ENCODE assay signal across 8 mouse cellular contexts in genomic region chr14:20673735-20674063, GRCm38 (mm10). TPM values are rescaled to one million over a fixed set of nuclear protein-coding genes. Genes with fewer than 3 reads are reported as not detected.
DNase-seq lines count a peak whose midpoint lies in the region; ATAC-seq and TF ChIP-seq lines count a peak whose summit lies in the region.

No protein-coding gene starts in this region.

- H3K4me2 ChIP-seq in lung, embryonic 15.5 days: peak overlapping the region; percentile 75
- peak overlapping the region; percentile 88 for H3K4me2 ChIP-seq in stomach, embryonic 16.5 days (ENCODE audit: low read depth, low read length)

- DNase-seq in adrenal gland, adult 18-20 months (ENCODE audit: low spot score in 2 of 2): peak; percentile 31 to 36
- no peak for DNase-seq in adrenal gland, postnatal 14 days
- no peak for DNase-seq in lung, adult 18-20 months
- DNase-seq in forebrain, embryonic 10.5 days (ENCODE audit: extremely low spot score, low spot score): no peak
- DNase-seq in kidney, adult 2 months: peak; percentile 92

- H3K27me3 ChIP-seq in lung, embryonic 15.5 days: peaks cover 5% of the 10 kb centered on the region; the same call in 1 of the 2 replicates
- H3K27me3 ChIP-seq in forebrain, embryonic 10.5 days (ENCODE audit: poor library complexity, severe bottlenecking): 0 out of 2 replicates have a peak, but pooled peaks cover 6% of the 10 kb centered on the region
- no peaks in the 10 kb centered on the region for H3K27me3 ChIP-seq in kidney, adult 2 months (replicated peaks; ENCODE audit: control insufficient read depth, insufficient read depth, low read length)
- H3K27me3 ChIP-seq in stomach, embryonic 16.5 days (ENCODE audit: control insufficient read depth, insufficient read depth, low read length): no peaks in the 10 kb centered on the region

- ATAC-seq in lung, embryonic 15.5 days (ENCODE audit: borderline replicate concordance, extremely low read depth, low FRiP score, low TSS enrichment): peak; percentile 58; the same call in 1 of the 2 replicates
- ATAC-seq in stomach, embryonic 16.5 days (ENCODE audit: insufficient read depth, low FRiP score): peak; percentile 61; the same call in 1 of the 2 replicates

- peak overlapping the region; percentile 98 for H3K27ac ChIP-seq in lung, embryonic 15.5 days
- H3K27ac ChIP-seq in forebrain, embryonic 10.5 days: peak overlapping the region; percentile 90
- H3K27ac ChIP-seq in kidney, adult 2 months (ENCODE audit: insufficient read depth, low read depth, low read length): peak overlapping the region; percentile 89
- H3K27ac ChIP-seq in macrophage: peak overlapping the region; percentile 92
- H3K27ac ChIP-seq in stomach, embryonic 16.5 days (ENCODE audit: low read length): peak overlapping the region; percentile 98

- no peaks in the 10 kb centered on the region for H3K9me3 ChIP-seq in lung, embryonic 15.5 days
- no peaks in the 10 kb centered on the region for H3K9me3 ChIP-seq in forebrain, embryonic 10.5 days
- H3K9me3 ChIP-seq in stomach, embryonic 16.5 days (replicated peaks; ENCODE audit: control insufficient read depth, low read length): no peaks in the 10 kb centered on the region

- TF ChIP-seq CTCF in kidney, adult 2 months (conservative IDR thresholded peaks at IDR 0.05; ENCODE audit: insufficient read depth, insufficient read length, low read depth, low read length): no peak

- WGBS in lung, embryonic 15.5 days: 7% methylated on average over 13 of the region's 13 CpGs
- WGBS in forebrain, embryonic 10.5 days: 11% methylated on average over 13 of the region's 13 CpGs
- 5% methylated on average over 13 of the region's 13 CpGs for WGBS in kidney, adult 2 months
- WGBS in macrophage (ENCODE audit: missing documents): 10% methylated on average over 13 of the region's 13 CpGs
- 7% methylated on average over 13 of the region's 13 CpGs for WGBS in stomach, embryonic 16.5 days

- peak overlapping the region; percentile 81 for H3K4me3 ChIP-seq in lung, embryonic 15.5 days
- peak overlapping the region; percentile 86 for H3K4me3 ChIP-seq in forebrain, embryonic 10.5 days
- peak overlapping the region; percentile 61 for H3K4me3 ChIP-seq in kidney, adult 2 months (ENCODE audit: insufficient read depth, low read depth, low read length)
- H3K4me3 ChIP-seq in macrophage (ENCODE audit: inconsistent target): peak overlapping the region; percentile 100
- peak overlapping the region; percentile 97 for H3K4me3 ChIP-seq in stomach, embryonic 16.5 days (replicated peaks; ENCODE audit: low read length)

- TF ChIP-seq POLR2A in kidney, adult 2 months (IDR thresholded peaks at IDR 0.05; ENCODE audit: low read depth, low read length): no peak

- H3K4me1 ChIP-seq in lung, embryonic 15.5 days: peaks cover 14% of the 10 kb centered on the region
- H3K4me1 ChIP-seq in forebrain, embryonic 10.5 days: peaks cover 18% of the 10 kb centered on the region
- peaks cover 10% of the 10 kb centered on the region; the same call in 1 of the 2 replicates for H3K4me1 ChIP-seq in kidney, adult 2 months (ENCODE audit: control insufficient read depth, insufficient read depth, low read length)
- H3K4me1 ChIP-seq in stomach, embryonic 16.5 days (ENCODE audit: control insufficient read depth, insufficient read depth, low read length): peaks cover 13% of the 10 kb centered on the region

- peak overlapping the region; percentile 33 for H3K9ac ChIP-seq in lung, embryonic 15.5 days
- peak overlapping the region; percentile 63 for H3K9ac ChIP-seq in stomach, embryonic 16.5 days (ENCODE audit: low read length)

- peaks cover 29% of the 10 kb centered on the region for H3K36me3 ChIP-seq in lung, embryonic 15.5 days
- H3K36me3 ChIP-seq in forebrain, embryonic 10.5 days (replicated peaks): peaks cover 33% of the 10 kb centered on the region
- peaks cover 2% of the 10 kb centered on the region; the same call in 1 of the 2 replicates for H3K36me3 ChIP-seq in kidney, adult 2 months (ENCODE audit: control insufficient read depth, insufficient read depth, low read length)
- peaks cover 26% of the 10 kb centered on the region; the same call in 1 of the 2 replicates for H3K36me3 ChIP-seq in macrophage (ENCODE audit: inconsistent target)
- H3K36me3 ChIP-seq in stomach, embryonic 16.5 days (ENCODE audit: control insufficient read depth, insufficient read depth, low read length): peaks cover 16% of the 10 kb centered on the region

- H3K79me2 ChIP-seq in macrophage (ENCODE audit: inconsistent target): peaks cover 45% of the 10 kb centered on the region

RNA-seq across cellular contexts. Expression of gene Sec24c, which starts 0.4 kb away (rescaled TPM):
- total RNA-seq in adrenal gland, adult 18-20 months (2021): 100 to 1,000 TPM; 120 to 132 TPM
- total RNA-seq in adrenal gland, postnatal 14 days (2021): 137 and 149 TPM in 2 replicates
- 88.2 and 92.8 TPM in 2 replicates for polyA plus RNA-seq in lung, embryonic 15.5 days (2015; fragmentation: Nextera tagmentation; extraction: Ambion mirVana)
- 101 and 105 TPM in 2 replicates for polyA plus RNA-seq in forebrain, embryonic 10.5 days (2016; fragmentation: Nextera tagmentation; extraction: Ambion mirVana)
- polyA plus RNA-seq in kidney, adult 2 months (2012; rRNA removed): 133 and 153 TPM in 2 replicates
- total RNA-seq in macrophage (2018; cell fraction: chromatin; rRNA removed): 100 to 1,000 TPM; 142 to 235 (median 175) TPM
- total RNA-seq in macrophage (2018; cell fraction: cytosol; rRNA removed): 10 to 100 TPM; 51.1 to 71.1 (median 61.4) TPM
- 100 to 1,000 TPM in 10 of 26 experiments, 10 to 100 TPM in 16; 76.3 to 122 (median 96.9) TPM for total RNA-seq in macrophage (2018; cell fraction: nucleus; rRNA removed)
- polyA plus RNA-seq in macrophage (2018): 43.0 to 56.3 TPM (median 51.3 TPM) in 3 replicates
- 90.5 and 110 TPM in 2 replicates for polyA plus RNA-seq in stomach, embryonic 16.5 days (2015; fragmentation: Nextera tagmentation; extraction: Ambion mirVana)

RNA-seq across cellular contexts. Expression of gene Synpo2l, which starts 5.5 kb away (rescaled TPM):
- under 1 TPM; 0.20 to 0.67 TPM for total RNA-seq in adrenal gland, adult 18-20 months (2021)
- total RNA-seq in adrenal gland, postnatal 14 days (2021): 0.19 and 0.71 TPM in 2 replicates
- 3.8 and 5.8 TPM in 2 replicates for polyA plus RNA-seq in lung, embryonic 15.5 days (2015; fragmentation: Nextera tagmentation; extraction: Ambion mirVana)
- polyA plus RNA-seq in forebrain, embryonic 10.5 days (2016; fragmentation: Nextera tagmentation; extraction: Ambion mirVana): 0.22 and 0.25 TPM in 2 replicates
- 0.87 and 1.8 TPM in 2 replicates for polyA plus RNA-seq in kidney, adult 2 months (2012; rRNA removed)
- total RNA-seq in macrophage (2018; cell fraction: chromatin; rRNA removed): under 1 TPM in 2 of 26 experiments, not detected in 24; 0.24 to 0.27 TPM
- total RNA-seq in macrophage (2018; cell fraction: cytosol; rRNA removed): under 1 TPM in 12 of 26 experiments, not detected in 14; 0.03 to 0.06 (median 0.04) TPM
- total RNA-seq in macrophage (2018; cell fraction: nucleus; rRNA removed): under 1 TPM in 2 of 26 experiments, not detected in 24; 0.14 to 0.37 TPM
- not detected in 3 replicates for polyA plus RNA-seq in macrophage (2018)
- polyA plus RNA-seq in stomach, embryonic 16.5 days (2015; fragmentation: Nextera tagmentation; extraction: Ambion mirVana): 0.36 and 5.1 TPM in 2 replicates

RNA-seq across cellular contexts. Expression of gene Myoz1, which starts 17.4 kb away (rescaled TPM):
- 1 to 10 TPM in 1 of 2 experiments, not detected in 1; 1.8 TPM for total RNA-seq in adrenal gland, adult 18-20 months (2021)
- not detected in 2 replicates for total RNA-seq in adrenal gland, postnatal 14 days (2021)
- polyA plus RNA-seq in lung, embryonic 15.5 days (2015; fragmentation: Nextera tagmentation; extraction: Ambion mirVana): 0.37 and 0.82 TPM in 2 replicates
- 0.12 and 0.15 TPM in 2 replicates for polyA plus RNA-seq in forebrain, embryonic 10.5 days (2016; fragmentation: Nextera tagmentation; extraction: Ambion mirVana)
- polyA plus RNA-seq in kidney, adult 2 months (2012; rRNA removed): 0.26 and 8.9 TPM in 2 replicates
- under 1 TPM in 1 of 26 experiments, not detected in 25; 0.79 TPM for total RNA-seq in macrophage (2018; cell fraction: chromatin; rRNA removed)
- total RNA-seq in macrophage (2018; cell fraction: cytosol; rRNA removed): 1 to 10 TPM in 5 of 26 experiments, under 1 TPM in 21; 0.29 to 1.3 (median 0.71) TPM
- total RNA-seq in macrophage (2018; cell fraction: nucleus; rRNA removed): 1 to 10 TPM in 4 of 26 experiments, under 1 TPM in 6, not detected in 16; 0.40 to 3.1 (median 0.87) TPM
- 0.37 to 1.8 TPM (median 0.59 TPM) in 3 replicates for polyA plus RNA-seq in macrophage (2018)
- 1.4 and 29.8 TPM in 2 replicates for polyA plus RNA-seq in stomach, embryonic 16.5 days (2015; fragmentation: Nextera tagmentation; extraction: Ambion mirVana)

RNA-seq across cellular contexts. Expression of gene Fut11, which starts 21.1 kb away (rescaled TPM):
- total RNA-seq in adrenal gland, adult 18-20 months (2021): 10 to 100 TPM; 12.2 to 16.8 TPM
- total RNA-seq in adrenal gland, postnatal 14 days (2021): 17.0 and 18.7 TPM in 2 replicates
- polyA plus RNA-seq in lung, embryonic 15.5 days (2015; fragmentation: Nextera tagmentation; extraction: Ambion mirVana): 33.6 and 34.0 TPM in 2 replicates
- polyA plus RNA-seq in forebrain, embryonic 10.5 days (2016; fragmentation: Nextera tagmentation; extraction: Ambion mirVana): 15.7 and 16.0 TPM in 2 replicates
- 7.9 and 11.2 TPM in 2 replicates for polyA plus RNA-seq in kidney, adult 2 months (2012; rRNA removed)
- 1 to 10 TPM in 25 of 26 experiments, under 1 TPM in 1; 1.00 to 9.2 (median 2.9) TPM for total RNA-seq in macrophage (2018; cell fraction: chromatin; rRNA removed)
- total RNA-seq in macrophage (2018; cell fraction: cytosol; rRNA removed): 10 to 100 TPM in 6 of 26 experiments, 1 to 10 TPM in 20; 4.8 to 14.4 (median 8.4) TPM
- 10 to 100 TPM in 13 of 26 experiments, 1 to 10 TPM in 13; 4.7 to 21.4 (median 10.0) TPM for total RNA-seq in macrophage (2018; cell fraction: nucleus; rRNA removed)
- polyA plus RNA-seq in macrophage (2018): 6.3 to 12.2 TPM (median 8.0 TPM) in 3 replicates
- 18.3 and 19.3 TPM in 2 replicates for polyA plus RNA-seq in stomach, embryonic 16.5 days (2015; fragmentation: Nextera tagmentation; extraction: Ambion mirVana)

RNA-seq across cellular contexts. Expression of gene Chchd1, which starts 29.1 kb away (rescaled TPM):
- total RNA-seq in adrenal gland, adult 18-20 months (2021): 10 to 100 TPM; 80.8 to 90.3 TPM
- total RNA-seq in adrenal gland, postnatal 14 days (2021): 84.1 and 98.3 TPM in 2 replicates
- polyA plus RNA-seq in lung, embryonic 15.5 days (2015; fragmentation: Nextera tagmentation; extraction: Ambion mirVana): 189 and 191 TPM in 2 replicates
- polyA plus RNA-seq in forebrain, embryonic 10.5 days (2016; fragmentation: Nextera tagmentation; extraction: Ambion mirVana): 252 and 261 TPM in 2 replicates
- polyA plus RNA-seq in kidney, adult 2 months (2012; rRNA removed): 42.3 and 54.0 TPM in 2 replicates
- 10 to 100 TPM in 24 of 26 experiments, 1 to 10 TPM in 2; 9.8 to 58.5 (median 26.2) TPM for total RNA-seq in macrophage (2018; cell fraction: chromatin; rRNA removed)
- 100 to 1,000 TPM in 2 of 26 experiments, 10 to 100 TPM in 24; 49.8 to 116 (median 73.2) TPM for total RNA-seq in macrophage (2018; cell fraction: cytosol; rRNA removed)
- 10 to 100 TPM; 11.2 to 51.2 (median 21.9) TPM for total RNA-seq in macrophage (2018; cell fraction: nucleus; rRNA removed)
- 58.9 to 120 TPM (median 68.1 TPM) in 3 replicates for polyA plus RNA-seq in macrophage (2018)
- 149 and 187 TPM in 2 replicates for polyA plus RNA-seq in stomach, embryonic 16.5 days (2015; fragmentation: Nextera tagmentation; extraction: Ambion mirVana)

Comparison
In these comparisons a context has a peak if more than half of its experiments do, and no peak if none do; other contexts are left out.
1. DNase-seq: peak in adrenal gland, adult 18-20 months (2 of 2) and kidney, adult 2 months (single experiment); none in adrenal gland, postnatal 14 days (single experiment), lung, adult 18-20 months (0 of 2) and forebrain, embryonic 10.5 days (single experiment).
2. Peak in every context shown above with its lines, with median percentiles within 50 percentile points of each other: H3K27ac ChIP-seq and H3K4me3 ChIP-seq.